Mouse (Mus musculus): ENCODE data around the gene Wwc2.

GRCm38 (mm10) chr8:48030667-48031066 is 39.9 kb upstream of the Wwc2 start:
- TF ChIP-seq GATA1 (IDR thresholded peaks at IDR 0.05; ENCODE audit: borderline replicate concordance, low read length): no peak
- no peak for TF ChIP-seq FLI1 (IDR thresholded peaks at IDR 0.05; ENCODE audit: low read length)
